Mouse (Mus musculus): ENCODE results near the gene Mal.

Gene Mal

GRCm38 (mm10) chr2:127656086-127656720, at the start of gene Mal:
Mal (minus strand) TSS chr2:127656695.
- no peak for DNase-seq (ENCODE audit: low spot score in 2 of 2)

- DNase-seq (ENCODE audit: low spot score in 2 of 2) = no peak
Observed at GRCm38 (mm10) chr2:127705267-127705666, 48.8 kb upstream of the Mal start.

- no peak for DNase-seq (ENCODE audit: low spot score in 2 of 2)
Observed at GRCm38 (mm10) chr2:127689239-127689638, 32.7 kb upstream of the Mal start.

GRCm38 (mm10) chr2:127683687-127684331, 27.3 kb upstream of the Mal start:
- DNase-seq (ENCODE audit: low spot score in 2 of 2) = peak; percentile 7 to 50

GRCm38 (mm10) chr2:127667843-127668506, 11.5 kb upstream of the Mal start:
- no peak for DNase-seq (ENCODE audit: low spot score in 2 of 2)

GRCm38 (mm10) chr2:127667015-127667414, 10.5 kb upstream of the Mal start:
- no peak for DNase-seq (ENCODE audit: low spot score in 2 of 2)

- no peak for DNase-seq (ENCODE audit: low spot score in 2 of 2)
Observed at GRCm38 (mm10) chr2:127662708-127663107, 6.2 kb upstream of the Mal start.

- DNase-seq (ENCODE audit: low spot score in 2 of 2) = no peak
Observed at GRCm38 (mm10) chr2:127655419-127655818, 1.1 kb downstream of the Mal start.

GRCm38 (mm10) chr2:127654786-127655185, 1.7 kb downstream of the Mal start:
- no peak for DNase-seq (ENCODE audit: low spot score in 2 of 2)

- DNase-seq (ENCODE audit: low spot score in 2 of 2) = no peak
Observed at GRCm38 (mm10) chr2:127652805-127653204, 3.7 kb downstream of the Mal start.

GRCm38 (mm10) chr2:127652335-127652734, 4.2 kb downstream of the Mal start:
- DNase-seq (ENCODE audit: low spot score in 2 of 2) = no peak

GRCm38 (mm10) chr2:127651601-127652000, 4.9 kb downstream of the Mal start:
- no peak for DNase-seq (ENCODE audit: low spot score in 2 of 2)

- no peak for DNase-seq (ENCODE audit: low spot score in 2 of 2)
Observed at GRCm38 (mm10) chr2:127649921-127650320, 6.6 kb downstream of the Mal start.

GRCm38 (mm10) chr2:127648145-127648544, 8.3 kb downstream of the Mal start:
- DNase-seq (ENCODE audit: low spot score in 2 of 2) = no peak

GRCm38 (mm10) chr2:127646875-127647274, 9.6 kb downstream of the Mal start:
- DNase-seq (ENCODE audit: low spot score in 2 of 2) = no peak

- no peak for DNase-seq (ENCODE audit: low spot score in 2 of 2)
Observed at GRCm38 (mm10) chr2:127643728-127644704, 12.5 kb downstream of the Mal start.

- no peak for DNase-seq (ENCODE audit: low spot score in 2 of 2)
Observed at GRCm38 (mm10) chr2:127638973-127639372, 17.5 kb downstream of the Mal start.

GRCm38 (mm10) chr2:127635581-127635980, 20.9 kb downstream of the Mal start:
- no peak for DNase-seq (ENCODE audit: low spot score in 2 of 2)

- DNase-seq (ENCODE audit: low spot score in 2 of 2) = no peak
Observed at GRCm38 (mm10) chr2:127632601-127633000, 23.9 kb downstream of the Mal start.

- DNase-seq (ENCODE audit: low spot score in 2 of 2) = no peak
Observed at GRCm38 (mm10) chr2:127627990-127628570, 28.4 kb downstream of the Mal start.

- DNase-seq (ENCODE audit: low spot score in 2 of 2) = no peak
Observed at GRCm38 (mm10) chr2:127627354-127627753, 29.1 kb downstream of the Mal start.
